In genomic region chr17:46525579-46526307, GRCm38 (mm10) we compare ENCODE assay signal across 8 mouse cellular contexts. TPM values are rescaled to one million over a fixed set of nuclear protein-coding genes. Genes with fewer than 3 reads are reported as not detected.
DNase-seq lines count a peak whose midpoint lies in the region; ATAC-seq and TF ChIP-seq lines count a peak whose summit lies in the region.

No protein-coding gene starts in this region.

- no peaks in the 10 kb centered on the region for H3K4me1 ChIP-seq in heart, postnatal 0 days (ENCODE audit: control insufficient read depth, insufficient read depth)
- H3K4me1 ChIP-seq in lung, embryonic 14.5 days (ENCODE audit: insufficient read depth): no peaks in the 10 kb centered on the region

- no peak overlapping the region for H3K4me3 ChIP-seq in C2C12 (ENCODE audit: insufficient read depth, poor library complexity, severe bottlenecking)
- H3K4me3 ChIP-seq in heart, postnatal 0 days (ENCODE audit: low read depth, low read length): no peak overlapping the region
- no peak overlapping the region for H3K4me3 ChIP-seq in lung, embryonic 14.5 days (ENCODE audit: low read depth, low read length)

- no peaks in the 10 kb centered on the region for H3K36me3 ChIP-seq in C2C12 (ENCODE audit: control insufficient read depth, insufficient read depth)
- H3K36me3 ChIP-seq in heart, postnatal 0 days (replicated peaks; ENCODE audit: control insufficient read depth, insufficient read depth, low read length): peaks cover 7% of the 10 kb centered on the region; the same call in 1 of the 2 replicates
- H3K36me3 ChIP-seq in lung, embryonic 14.5 days (ENCODE audit: insufficient read depth): no peaks in the 10 kb centered on the region

- H3ac ChIP-seq in C2C12 (ENCODE audit: control insufficient read depth, insufficient read length, low read depth): no peak overlapping the region

- peak; percentile 85 for DNase-seq in adrenal gland, postnatal 10 days
- peak; percentile 80 for DNase-seq in embryo, embryonic 9.5 days (ENCODE audit: extremely low spot score)
- peak; percentile 77 for DNase-seq in heart, postnatal 0 days (ENCODE audit: low spot score)
- DNase-seq in kidney, postnatal 25 days: peak; percentile 79
- DNase-seq in lung, embryonic 14.5 days: peak; percentile 90
- peak; percentile 74 for DNase-seq in ovary, postnatal 14 days (ENCODE audit: low spot score)
- peak; percentile 73 for DNase-seq in thymus, postnatal 25 days

- peaks cover 16% of the 10 kb centered on the region for H3K27me3 ChIP-seq in C2C12 (ENCODE audit: control insufficient read depth, insufficient read depth, insufficient read length)
- H3K27me3 ChIP-seq in heart, postnatal 0 days (ENCODE audit: control insufficient read depth, insufficient read depth, low read length): 0 out of 2 replicates have a peak, but pooled peaks cover 3% of the 10 kb centered on the region
- H3K27me3 ChIP-seq in lung, embryonic 14.5 days (ENCODE audit: insufficient read depth, low read length): no peaks in the 10 kb centered on the region

- WGBS in heart, postnatal 0 days: 36% methylated on average over 12 of the region's 12 CpGs
- WGBS in lung, embryonic 14.5 days: 32% methylated on average over 12 of the region's 12 CpGs

- no peak overlapping the region for H3K9ac ChIP-seq in heart, postnatal 0 days (replicated peaks; ENCODE audit: low read depth, low read length)
- H3K9ac ChIP-seq in lung, embryonic 14.5 days: no peak overlapping the region

- H3K9me3 ChIP-seq in heart, postnatal 0 days (replicated peaks; ENCODE audit: control insufficient read depth, low read length): no peaks in the 10 kb centered on the region
- H3K9me3 ChIP-seq in lung, embryonic 14.5 days (ENCODE audit: low read depth, low read length): no peaks in the 10 kb centered on the region

- TF ChIP-seq CTCF in C2C12 (IDR thresholded peaks at IDR 0.05; ENCODE audit: control insufficient read depth, insufficient read depth, insufficient read length): peak; percentile 92
- peak; percentile 96 for TF ChIP-seq CTCF in heart, postnatal 0 days (IDR thresholded peaks at IDR 0.05; ENCODE audit: low read depth)
- TF ChIP-seq CTCF in lung, embryonic 14.5 days (IDR thresholded peaks at IDR 0.05; ENCODE audit: low read depth): peak; percentile 99

- H3K79me3 ChIP-seq in C2C12 (ENCODE audit: low read depth): no peaks in the 10 kb centered on the region

- no peak for TF ChIP-seq EP300 in heart, postnatal 0 days (IDR thresholded peaks at IDR 0.05; ENCODE audit: low read depth)

- H3K27ac ChIP-seq in heart, postnatal 0 days (ENCODE audit: low read depth): no peak overlapping the region
- H3K27ac ChIP-seq in lung, embryonic 14.5 days (ENCODE audit: low read depth): no peak overlapping the region

- H3K79me2 ChIP-seq in C2C12 (ENCODE audit: control insufficient read depth, insufficient read depth): no peaks in the 10 kb centered on the region

- H3K4me2 ChIP-seq in heart, postnatal 0 days (ENCODE audit: low read depth, low read length): no peak overlapping the region
- no peak overlapping the region for H3K4me2 ChIP-seq in lung, embryonic 14.5 days

- ATAC-seq in heart, postnatal 0 days (ENCODE audit: insufficient read depth, low read depth): peak; percentile 62
- peak; percentile 70 for ATAC-seq in lung, embryonic 14.5 days (ENCODE audit: insufficient read depth)

TF ChIP-seq in C2C12, 6 proteins besides CTCF, POLR2A, EP300 and RAD21:
- TF ChIP-seq FOSL1 (IDR thresholded peaks at IDR 0.05; ENCODE audit: insufficient read depth, low read length, poor library complexity, severe bottlenecking) (no peak), MYOD1 (IDR thresholded peaks at IDR 0.05; ENCODE audit: control insufficient read depth, insufficient read length, low read depth) (no peak), CEBPB (IDR thresholded peaks at IDR 0.05; ENCODE audit: low read depth) (no peak), MAX (IDR thresholded peaks at IDR 0.05) (no peak), USF1 (IDR thresholded peaks at IDR 0.05; ENCODE audit: low read depth) (no peak), MYOG (IDR thresholded peaks at IDR 0.05; ENCODE audit: control insufficient read depth, extremely low read depth, insufficient read length) (no peak)

RNA-seq across cellular contexts. Expression of gene Cul9, which starts 20.4 kb away (rescaled TPM):
- 0.60 TPM for polyA plus RNA-seq in C2C12 (2012; fragmentation: generic; extraction: Trizol)
- total RNA-seq in adrenal gland, postnatal 10 days (2021): 10 to 100 TPM; 14.3 to 22.9 TPM
- 12.7 and 20.3 TPM in 2 replicates for total RNA-seq in heart, postnatal 0 days (2014; rRNA removed; ENCODE audit: low replicate concordance)
- 4.9 and 6.1 TPM in 2 replicates for polyA plus RNA-seq in heart, postnatal 0 days (2015; fragmentation: Nextera tagmentation; extraction: Ambion mirVana)
- 2.8 and 2.9 TPM in 2 replicates for polyA plus RNA-seq in lung, embryonic 14.5 days (2014; fragmentation: Nextera tagmentation; extraction: Ambion mirVana)

RNA-seq across cellular contexts. Expression of gene Dnph1, which starts 29.2 kb away (rescaled TPM):
- 68.0 TPM for polyA plus RNA-seq in C2C12 (2012; fragmentation: generic; extraction: Trizol)
- total RNA-seq in adrenal gland, postnatal 10 days (2021): 1 to 10 TPM; 5.7 to 6.1 TPM
- 7.0 and 16.0 TPM in 2 replicates for total RNA-seq in heart, postnatal 0 days (2014; rRNA removed; ENCODE audit: low replicate concordance)
- 9.1 and 10.0 TPM in 2 replicates for polyA plus RNA-seq in heart, postnatal 0 days (2015; fragmentation: Nextera tagmentation; extraction: Ambion mirVana)
- polyA plus RNA-seq in lung, embryonic 14.5 days (2014; fragmentation: Nextera tagmentation; extraction: Ambion mirVana): 50.3 and 60.8 TPM in 2 replicates

RNA-seq across cellular contexts. Expression of gene Srf, which starts 30.2 kb away (rescaled TPM):
- 101 TPM for polyA plus RNA-seq in C2C12 (2012; fragmentation: generic; extraction: Trizol)
- 10 to 100 TPM; 33.6 to 37.6 TPM for total RNA-seq in adrenal gland, postnatal 10 days (2021)
- 192 and 271 TPM in 2 replicates for total RNA-seq in heart, postnatal 0 days (2014; rRNA removed; ENCODE audit: low replicate concordance)
- 6.4 and 8.8 TPM in 2 replicates for polyA plus RNA-seq in heart, postnatal 0 days (2015; fragmentation: Nextera tagmentation; extraction: Ambion mirVana)
- polyA plus RNA-seq in lung, embryonic 14.5 days (2014; fragmentation: Nextera tagmentation; extraction: Ambion mirVana): 11.4 and 15.1 TPM in 2 replicates

RNA-seq across cellular contexts. Expression of gene Ttbk1, which starts 38.3 kb away (rescaled TPM):
- polyA plus RNA-seq in C2C12 (2012; fragmentation: generic; extraction: Trizol): 0.01 TPM
- 1 to 10 TPM; 1.2 to 2.2 TPM for total RNA-seq in adrenal gland, postnatal 10 days (2021)
- total RNA-seq in heart, postnatal 0 days (2014; rRNA removed; ENCODE audit: low replicate concordance): 0.31 and 0.80 TPM in 2 replicates
- polyA plus RNA-seq in heart, postnatal 0 days (2015; fragmentation: Nextera tagmentation; extraction: Ambion mirVana): 0.04 TPM in 2 replicates
- 0.05 and 0.11 TPM in 2 replicates for polyA plus RNA-seq in lung, embryonic 14.5 days (2014; fragmentation: Nextera tagmentation; extraction: Ambion mirVana)
